Mouse (Mus musculus) megakaryocyte, embryonic 14.5 days (primary cell): ENCODE measurements around the gene Bod1.

Experiments used
- FLI1 ChIP-seq: IDR thresholded peaks from 2 replicates; pipeline ENCODE4 v1.6.1; 2012; ENCODE audit warnings: low read length, inconsistent platforms, mixed read lengths
- GATA1 ChIP-seq: IDR thresholded peaks from 3 replicates; pipeline ENCODE4 v1.6.1; 2012; ENCODE audit warnings: mixed read lengths, low read length, inconsistent platforms, borderline replicate concordance

DNA sequence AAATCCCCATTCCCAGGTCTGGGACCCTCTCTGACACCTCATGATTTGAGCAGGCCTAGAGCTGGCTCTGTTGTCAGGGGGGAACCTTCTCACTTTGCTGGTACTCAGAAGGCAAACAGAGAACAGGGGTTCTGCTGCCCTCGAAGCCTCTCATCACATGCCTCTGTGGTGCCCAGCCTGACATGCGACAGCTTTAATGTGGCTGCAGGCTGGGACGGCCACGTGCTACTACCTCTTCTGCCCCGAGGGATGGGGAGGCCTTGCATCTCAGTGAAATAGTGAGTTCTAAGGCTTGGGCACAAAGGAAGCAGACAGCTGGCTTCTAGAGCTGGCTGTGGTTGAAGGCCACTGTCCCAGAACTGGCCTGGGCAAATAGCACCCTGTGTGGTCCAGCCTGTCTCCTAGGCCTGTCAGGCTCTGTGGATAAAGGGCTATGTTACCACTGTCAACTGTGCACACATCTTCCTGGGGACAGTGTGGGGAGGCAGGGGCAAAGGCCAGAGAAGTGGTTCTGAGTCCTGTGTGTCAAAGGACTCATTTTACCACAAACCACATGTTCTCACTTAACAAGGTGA, 8.7 kb downstream of the Bod1 start:
- TF ChIP-seq GATA1 (no peak), FLI1 (no peak)
